Mouse (Mus musculus): Measurements from ENCODE around the gene Tex45.
A peak's percentile ranks its signal among the peaks of the same experiment; 100 is the strongest.

Tex45 gene

DNA sequence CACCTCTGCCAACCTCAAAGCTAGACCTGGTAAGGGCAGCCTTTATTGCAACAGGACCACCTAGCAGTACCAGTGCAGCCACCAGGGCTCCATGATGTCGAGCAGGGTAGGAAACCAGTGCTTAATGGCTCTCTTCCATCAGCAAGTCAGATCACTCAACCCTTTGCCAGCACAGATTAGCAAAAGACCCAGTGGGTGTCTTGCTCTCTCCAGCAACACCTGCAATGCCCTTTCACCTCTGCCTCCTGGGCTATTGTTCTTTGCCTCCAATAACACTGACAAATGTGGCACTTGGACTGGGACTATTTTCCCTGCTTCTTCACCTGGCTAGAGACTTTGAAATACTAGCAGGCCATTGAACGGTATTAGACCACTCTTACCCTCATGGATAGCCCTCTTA, 21.4 kb upstream of the Tex45 start:
- no peak overlapping the region for H3K4me3 ChIP-seq (replicated peaks; ENCODE audit: low read length)
- TF ChIP-seq POU5F1 (IDR thresholded peaks at IDR 0.05; ENCODE audit: borderline replicate concordance, low read length) = no peak
- no peak for TF ChIP-seq CTCF (conservative IDR thresholded peaks at IDR 0.05; ENCODE audit: low read length)
- TF ChIP-seq NANOG (IDR thresholded peaks at IDR 0.05; ENCODE audit: borderline replicate concordance, low read length) = no peak

DNA sequence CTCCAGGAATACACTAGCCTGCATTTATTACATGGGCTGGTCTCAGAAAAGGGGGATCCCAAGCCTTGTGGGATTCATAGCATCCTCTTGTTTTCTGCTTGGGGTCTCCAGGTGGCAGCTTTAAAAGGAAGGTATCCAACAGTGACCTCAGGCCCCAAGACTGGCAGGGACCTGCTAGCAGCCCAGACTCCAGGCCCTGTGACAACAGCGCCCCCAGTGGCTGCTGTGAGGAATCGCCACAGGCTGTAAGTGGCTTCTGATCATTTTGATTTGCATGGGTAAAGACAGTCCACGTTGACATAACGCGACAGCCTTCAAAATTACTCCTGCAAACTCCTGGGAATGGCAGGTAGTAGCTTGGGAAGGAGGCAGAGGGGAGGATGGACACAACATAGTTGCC, 20.0 kb upstream of the Tex45 start:
- peaks cover 25% of the 10 kb centered on the region for H3K4me1 ChIP-seq (replicated peaks; ENCODE audit: low read depth, low read length)
- no peak for TF ChIP-seq POU5F1 (IDR thresholded peaks at IDR 0.05; ENCODE audit: borderline replicate concordance, low read length)
- TF ChIP-seq CTCF (conservative IDR thresholded peaks at IDR 0.05; ENCODE audit: low read length) = peak; percentile 98
- H3K36me3 ChIP-seq (ENCODE audit: insufficient read depth, low read length) = peaks cover 100% of the 10 kb centered on the region
- H3K4me3 ChIP-seq (replicated peaks; ENCODE audit: low read length) = no peak overlapping the region
- H3K9me3 ChIP-seq (ENCODE audit: low read length) = no peaks in the 10 kb centered on the region
- H3K27me3 ChIP-seq (ENCODE audit: insufficient read depth, low read length) = no peaks in the 10 kb centered on the region

More for the DNA sequence above, 21.4 kb upstream of the Tex45 start:
- no peaks in the 10 kb centered on the region for H3K9me3 ChIP-seq (ENCODE audit: low read length)
- H3K27me3 ChIP-seq (ENCODE audit: insufficient read depth, low read length) = no peaks in the 10 kb centered on the region
- peaks cover 99% of the 10 kb centered on the region for H3K36me3 ChIP-seq (ENCODE audit: insufficient read depth, low read length)
- H3K4me1 ChIP-seq (replicated peaks; ENCODE audit: low read depth, low read length) = peaks cover 29% of the 10 kb centered on the region

DNA sequence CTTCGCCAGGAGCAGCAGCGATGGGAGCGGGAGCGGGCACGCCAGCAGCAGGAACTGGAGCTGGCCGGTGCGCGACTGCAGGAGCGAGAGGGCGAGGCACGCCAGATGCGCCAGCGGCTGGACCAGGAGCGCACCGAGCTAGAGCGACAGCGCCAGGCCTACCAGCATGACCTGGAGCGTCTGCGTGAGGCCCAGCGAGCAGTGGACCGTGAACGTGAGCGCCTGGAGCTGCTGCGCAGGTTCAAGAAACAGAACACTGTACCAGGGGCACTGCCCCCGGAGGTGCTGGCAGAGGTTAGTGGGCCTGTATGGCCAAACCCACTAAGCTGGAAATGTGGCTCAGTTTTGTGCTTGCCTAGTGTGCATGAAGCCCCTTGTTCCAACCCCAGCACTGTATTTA, 18.7 kb upstream of the Tex45 start:
- no peaks in the 10 kb centered on the region for H3K9me3 ChIP-seq (ENCODE audit: low read length)
- peaks cover 100% of the 10 kb centered on the region for H3K36me3 ChIP-seq (ENCODE audit: insufficient read depth, low read length)
- H3K4me3 ChIP-seq (replicated peaks; ENCODE audit: low read length) = peak overlapping the region; percentile 61
- H3K4me1 ChIP-seq (replicated peaks; ENCODE audit: low read depth, low read length) = peaks cover 25% of the 10 kb centered on the region
- TF ChIP-seq POU5F1 (IDR thresholded peaks at IDR 0.05; ENCODE audit: borderline replicate concordance, low read length) (no peak), CTCF (conservative IDR thresholded peaks at IDR 0.05; ENCODE audit: low read length) (no peak), NANOG (IDR thresholded peaks at IDR 0.05; ENCODE audit: borderline replicate concordance, low read length) (no peak)
- no peaks in the 10 kb centered on the region for H3K27me3 ChIP-seq (ENCODE audit: insufficient read depth, low read length)

GRCm38 (mm10) chr8:3463248-3463647, 7.4 kb upstream of the Tex45 start:
- no peak for TF ChIP-seq NANOG (IDR thresholded peaks at IDR 0.05; ENCODE audit: borderline replicate concordance, low read length)
- no peak for TF ChIP-seq POU5F1 (IDR thresholded peaks at IDR 0.05; ENCODE audit: borderline replicate concordance, low read length)
- no peak for TF ChIP-seq CTCF (conservative IDR thresholded peaks at IDR 0.05; ENCODE audit: low read length)

GRCm38 (mm10) chr8:3464309-3464708, 6.4 kb upstream of the Tex45 start:
- H3K4me1 ChIP-seq (replicated peaks; ENCODE audit: low read depth, low read length) = peaks cover 28% of the 10 kb centered on the region

More at GRCm38 (mm10) chr8:3463248-3463647, 7.4 kb upstream of the Tex45 start:
- Histone ChIP-seq H3K27me3 (ENCODE audit: insufficient read depth, low read length) (no peaks in the 10 kb centered on the region), H3K4me3 (replicated peaks; ENCODE audit: low read length) (no peak overlapping the region), H3K36me3 (ENCODE audit: insufficient read depth, low read length) (peaks cover 19% of the 10 kb centered on the region), H3K9me3 (ENCODE audit: low read length) (no peaks in the 10 kb centered on the region), H3K4me1 (replicated peaks; ENCODE audit: low read depth, low read length) (peaks cover 25% of the 10 kb centered on the region)

GRCm38 (mm10) chr8:3467006-3467885, 3.4 kb upstream of the Tex45 start, which contains the start of gene Pex11g:
Pex11g (minus strand) TSS chr8:3467680.
- H3K4me3 ChIP-seq (replicated peaks; ENCODE audit: low read length) = peak within 1 kb of the TSS; percentile 76
- TF ChIP-seq CTCF (conservative IDR thresholded peaks at IDR 0.05; ENCODE audit: low read length) (no peak), POU5F1 (IDR thresholded peaks at IDR 0.05; ENCODE audit: borderline replicate concordance, low read length) (no peak), NANOG (IDR thresholded peaks at IDR 0.05; ENCODE audit: borderline replicate concordance, low read length) (no peak)

More at GRCm38 (mm10) chr8:3464309-3464708, 6.4 kb upstream of the Tex45 start:
- no peak overlapping the region for H3K4me3 ChIP-seq (replicated peaks; ENCODE audit: low read length)
- peak; percentile 40 for TF ChIP-seq CTCF (conservative IDR thresholded peaks at IDR 0.05; ENCODE audit: low read length)
- TF ChIP-seq NANOG (IDR thresholded peaks at IDR 0.05; ENCODE audit: borderline replicate concordance, low read length) = no peak
- H3K36me3 ChIP-seq (ENCODE audit: insufficient read depth, low read length) = peaks cover 8% of the 10 kb centered on the region
- no peaks in the 10 kb centered on the region for H3K27me3 ChIP-seq (ENCODE audit: insufficient read depth, low read length)
- H3K9me3 ChIP-seq (ENCODE audit: low read length) = no peaks in the 10 kb centered on the region

DNA sequence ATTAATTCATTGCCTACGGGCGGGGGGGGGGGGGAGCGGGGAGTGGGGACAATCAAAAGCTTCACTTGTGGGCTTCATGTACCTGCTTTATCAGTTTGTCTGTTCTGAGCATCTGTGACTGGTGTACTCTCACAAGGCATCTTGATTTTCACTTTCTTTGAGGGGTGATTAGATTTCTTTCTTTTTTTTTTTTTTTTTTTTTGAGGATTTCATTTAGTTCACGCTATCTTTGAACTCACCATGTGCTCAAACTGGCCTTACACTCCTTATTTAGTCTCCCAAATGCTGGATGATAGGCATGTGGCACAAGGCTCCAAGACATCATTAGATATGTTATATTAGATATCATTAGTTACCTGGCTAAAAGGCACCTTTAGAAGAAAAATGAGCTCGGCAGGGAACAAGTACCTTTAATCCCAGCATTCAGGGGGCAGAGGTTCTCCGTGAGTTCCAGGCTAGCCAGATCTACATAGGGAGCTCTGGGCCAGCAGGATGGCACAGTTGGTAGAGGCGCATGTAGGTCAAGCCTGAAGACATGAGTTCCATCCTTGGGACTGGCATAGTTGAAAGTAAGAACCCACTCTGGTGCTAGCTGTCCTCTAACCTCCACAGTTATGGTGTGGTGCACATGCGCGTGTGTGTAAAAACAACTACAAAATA, 2.6 kb upstream of the Tex45 start:
- Histone ChIP-seq H3K9me3 (ENCODE audit: low read length) (no peaks in the 10 kb centered on the region), H3K36me3 (ENCODE audit: insufficient read depth, low read length) (no peaks in the 10 kb centered on the region)
- TF ChIP-seq POU5F1 (IDR thresholded peaks at IDR 0.05; ENCODE audit: borderline replicate concordance, low read length) = no peak
- TF ChIP-seq NANOG (IDR thresholded peaks at IDR 0.05; ENCODE audit: borderline replicate concordance, low read length) = no peak
- no peak for TF ChIP-seq CTCF (conservative IDR thresholded peaks at IDR 0.05; ENCODE audit: low read length)

More at GRCm38 (mm10) chr8:3467006-3467885, 3.4 kb upstream of the Tex45 start, which contains the start of gene Pex11g:
- Histone ChIP-seq H3K4me1 (replicated peaks; ENCODE audit: low read depth, low read length) (peaks cover 19% of the 10 kb centered on the region), H3K36me3 (ENCODE audit: insufficient read depth, low read length) (no peaks in the 10 kb centered on the region), H3K9me3 (ENCODE audit: low read length) (no peaks in the 10 kb centered on the region), H3K27me3 (ENCODE audit: insufficient read depth, low read length) (no peaks in the 10 kb centered on the region)

DNA sequence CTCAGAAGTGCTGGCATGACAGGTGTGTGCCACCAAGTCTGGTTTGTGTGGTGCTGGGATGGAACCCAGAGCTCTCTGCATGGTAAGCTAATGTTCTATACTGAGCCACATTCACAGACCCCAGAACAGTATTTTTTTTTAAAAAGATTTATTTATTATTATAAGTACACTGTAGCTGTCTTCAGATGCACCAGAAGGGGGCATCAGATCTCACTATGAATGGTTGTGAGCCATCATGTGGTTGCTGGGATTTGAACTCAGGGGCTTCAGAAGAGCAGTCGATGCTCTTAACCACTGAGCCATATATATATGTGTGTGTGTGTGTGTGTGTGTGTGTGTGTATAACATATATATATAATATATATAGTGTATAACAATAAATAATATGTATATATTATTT, 1.8 kb upstream of the Tex45 start:
- H3K36me3 ChIP-seq (ENCODE audit: insufficient read depth, low read length) = no peaks in the 10 kb centered on the region
- no peaks in the 10 kb centered on the region for H3K9me3 ChIP-seq (ENCODE audit: low read length)
- TF ChIP-seq POU5F1 (IDR thresholded peaks at IDR 0.05; ENCODE audit: borderline replicate concordance, low read length) (no peak), NANOG (IDR thresholded peaks at IDR 0.05; ENCODE audit: borderline replicate concordance, low read length) (no peak), CTCF (conservative IDR thresholded peaks at IDR 0.05; ENCODE audit: low read length) (0 out of 2 replicates have a peak, but pooled peaks have one; percentile 10)
- no peaks in the 10 kb centered on the region for H3K27me3 ChIP-seq (ENCODE audit: insufficient read depth, low read length)
- peaks cover 19% of the 10 kb centered on the region for H3K4me1 ChIP-seq (replicated peaks; ENCODE audit: low read depth, low read length)
- no peak overlapping the region for H3K4me3 ChIP-seq (replicated peaks; ENCODE audit: low read length)

More for the DNA sequence above, 2.6 kb upstream of the Tex45 start:
- Histone ChIP-seq H3K4me1 (replicated peaks; ENCODE audit: low read depth, low read length) (peaks cover 19% of the 10 kb centered on the region), H3K4me3 (replicated peaks; ENCODE audit: low read length) (peak overlapping the region; percentile 76), H3K27me3 (ENCODE audit: insufficient read depth, low read length) (no peaks in the 10 kb centered on the region)

Measured in E14TG2a.4 (cell line).